Mouse (Mus musculus) embryonic facial prominence, embryonic 15.5 days (tissue): Measurements from ENCODE around the gene Nlrp9b. TPM values are rescaled to one million over a fixed set of nuclear protein-coding genes. Genes with fewer than 3 reads are reported as not detected.
"Not testable (repeated sequence)": the region's sequence is repeated elsewhere in the genome, so short reads cannot be mapped to it uniquely, and the experiment has no call there.

Experiments
- ATAC-seq: fragments of 200-750 bp; cut with Nextera tagmentation; 2 replicates; pipeline ENCODE4 v1.8.0; 2017; ENCODE audit warnings: low read depth, moderate TSS enrichment; ENCODE audit not compliant: insufficient number of reproducible peaks, low FRiP score, low TSS enrichment
- H3K27ac ChIP-seq: fragments of 300-500 bp; sonication (generic); replicated peaks from 2 replicates; pipeline ENCODE4 v1.5.1; 2015; ENCODE audit warnings: mild to moderate bottlenecking, inconsistent platforms
- H3K27me3 ChIP-seq: fragments of 300-500 bp; sonication (generic); 2 replicates; pipeline ENCODE4 v1.6.1; 2015; ENCODE audit warnings: inconsistent platforms
- H3K36me3 ChIP-seq: fragments of 300-500 bp; sonication (generic); 2 replicates; pipeline ENCODE4 v1.6.1; 2015; ENCODE audit warnings: mild to moderate bottlenecking, inconsistent platforms
- H3K4me1 ChIP-seq: fragments of 300-500 bp; sonication (generic); 2 replicates; pipeline ENCODE4 v1.6.1; 2015; ENCODE audit warnings: inconsistent platforms
- H3K4me2 ChIP-seq: fragments of 300-500 bp; sonication (generic); replicated peaks from 2 replicates; pipeline ENCODE4 v1.6.1; 2015; ENCODE audit warnings: mild to moderate bottlenecking, inconsistent platforms
- H3K4me3 ChIP-seq: fragments of 300-500 bp; sonication (generic); replicated peaks from 2 replicates; pipeline ENCODE4 v1.5.1; 2015; ENCODE audit warnings: mild to moderate bottlenecking, inconsistent platforms
- H3K9ac ChIP-seq: fragments of 300-500 bp; sonication (generic); 2 replicates; pipeline ENCODE4 v1.6.1; 2015; ENCODE audit warnings: inconsistent platforms
- H3K9me3 ChIP-seq: fragments of 300-500 bp; sonication (generic); replicated peaks from 2 replicates; pipeline ENCODE4 v1.6.1; 2016; ENCODE audit warnings: inconsistent platforms
- WGBS: fragments of 180-500 bp; shearing (Covaris S2); methylation state at CpG from one replicate; pipeline ENCODE4 v1.1.7; 2015; 5-methylcytosine and 5-hydroxymethylcytosine counted together
- polyA plus RNA-seq: library from polyadenylated mRNA; unstranded; fragments of >200 nt; fragmentation: Nextera tagmentation; extraction: Ambion mirVana; gene quantifications from 2 replicates; pipeline ENCODE4 v1.2.1, GENCODE M21; 2015

Gene Nlrp9b
- not detected in 2 replicates for polyA plus RNA-seq

GRCm38 (mm10) chr7:19991165-19991564 lies at the start of gene Nlrp9b:
TSS of gene Nlrp9b (plus strand) at chr7:19991465.
- not testable (repeated sequence) for H3K9ac ChIP-seq, H3K36me3 ChIP-seq, ATAC-seq, H3K27ac ChIP-seq, H3K4me3 ChIP-seq, H3K27me3 ChIP-seq, H3K4me2 ChIP-seq, H3K9me3 ChIP-seq, H3K4me1 ChIP-seq
- WGBS: 59% methylated on average over 8 of the region's 8 CpGs

DNA sequence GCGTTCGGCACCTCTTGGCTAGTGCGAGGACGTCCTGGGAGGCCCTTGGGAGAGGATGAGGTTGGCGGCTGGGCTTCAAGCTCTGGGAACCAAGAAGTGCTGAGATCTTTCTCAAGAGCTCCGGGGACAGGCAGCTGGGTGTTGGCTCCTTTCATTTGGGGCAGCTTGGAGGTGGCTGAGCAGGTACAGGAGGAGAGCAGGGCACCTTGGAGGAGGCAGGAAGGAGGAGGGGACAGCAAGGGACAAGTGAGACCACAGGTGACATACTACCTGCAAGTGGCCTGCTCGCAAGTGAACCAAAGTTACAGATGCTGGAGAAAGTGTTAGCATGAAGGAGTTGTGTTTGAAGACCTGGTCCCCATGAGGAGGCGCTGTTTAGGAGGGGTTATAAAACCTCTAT lies 46.6 kb upstream of the Nlrp9b start:
- Histone ChIP-seq H3K4me3 (no peak overlapping the region), H3K27me3 (no peaks in the 10 kb centered on the region), H3K36me3 (no peaks in the 10 kb centered on the region), H3K27ac (no peak overlapping the region), H3K9me3 (no peaks in the 10 kb centered on the region), H3K4me2 (no peak overlapping the region), H3K4me1 (peaks cover 3% of the 10 kb centered on the region; the same call in 1 of the 2 replicates), H3K9ac (no peak overlapping the region)
- 87% methylated on average over 8 of the region's 8 CpGs for WGBS
- no peak for ATAC-seq

DNA sequence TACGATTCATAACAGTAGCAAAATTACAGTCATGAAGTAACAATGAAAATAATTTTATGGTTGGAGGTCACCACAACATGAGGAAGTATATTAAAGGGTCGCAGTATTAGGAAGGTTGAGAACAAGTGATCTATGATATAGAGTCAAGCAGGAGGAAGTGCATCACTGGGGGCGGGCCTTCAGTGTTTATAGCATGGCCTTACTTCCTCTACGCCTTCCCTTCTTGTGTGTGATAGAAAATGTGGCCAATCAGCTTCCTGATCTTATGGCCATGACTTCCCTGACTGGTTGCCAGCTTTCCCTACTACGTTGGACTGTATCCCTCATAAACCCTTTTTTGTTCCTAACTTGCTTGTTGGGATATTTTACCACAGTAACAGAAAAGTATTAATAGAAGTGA lies 46.1 kb upstream of the Nlrp9b start:
- Histone ChIP-seq H3K4me2 (no peak overlapping the region), H3K9ac (no peak overlapping the region), H3K27me3 (no peaks in the 10 kb centered on the region), H3K9me3 (no peaks in the 10 kb centered on the region), H3K4me3 (no peak overlapping the region), H3K27ac (no peak overlapping the region), H3K4me1 (no peaks in the 10 kb centered on the region), H3K36me3 (no peaks in the 10 kb centered on the region)
- WGBS: 84% methylated on average over 5 of the region's 5 CpGs
- no peak for ATAC-seq

DNA sequence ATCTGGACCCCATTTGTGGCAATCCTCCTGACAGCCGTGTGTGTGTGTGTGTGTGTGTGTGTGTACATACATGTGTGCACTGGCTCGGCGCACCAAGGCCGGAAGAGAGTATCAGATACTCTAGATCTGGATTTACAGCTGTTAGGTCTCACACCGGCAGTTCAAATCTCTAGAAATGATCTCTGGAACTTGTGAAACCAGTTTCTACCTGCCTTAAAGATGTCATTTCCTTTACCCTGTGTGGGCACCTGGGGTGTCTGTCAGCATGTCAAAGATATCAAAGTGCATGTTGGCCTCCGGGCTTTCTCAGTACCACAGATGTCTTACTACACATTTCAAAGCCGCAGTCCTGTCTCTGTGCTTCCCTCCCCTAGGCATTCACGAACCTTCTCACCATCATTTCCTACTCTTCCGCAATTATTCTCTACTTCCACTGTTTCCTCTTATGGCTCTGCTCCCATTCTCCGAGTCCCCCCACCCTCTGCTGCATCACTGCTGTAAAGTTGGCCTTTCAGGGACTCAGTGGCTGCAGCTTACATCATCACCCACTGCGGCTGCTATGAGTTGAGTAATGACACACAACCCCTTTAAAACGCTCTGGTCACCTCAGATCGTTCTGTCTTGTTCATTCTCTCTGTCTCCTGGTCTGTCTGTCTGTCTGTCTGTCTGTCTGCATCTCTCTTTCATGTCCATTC lies 45.3 kb upstream of the Nlrp9b start:
- Histone ChIP-seq H3K27me3 (no peaks in the 10 kb centered on the region), H3K27ac (no peak overlapping the region), H3K4me3 (no peak overlapping the region), H3K9ac (no peak overlapping the region), H3K4me1 (no peaks in the 10 kb centered on the region), H3K9me3 (no peaks in the 10 kb centered on the region), H3K36me3 (no peaks in the 10 kb centered on the region), H3K4me2 (no peak overlapping the region)
- 66% methylated on average over 13 of the region's 13 CpGs for WGBS
- no peak for ATAC-seq

DNA sequence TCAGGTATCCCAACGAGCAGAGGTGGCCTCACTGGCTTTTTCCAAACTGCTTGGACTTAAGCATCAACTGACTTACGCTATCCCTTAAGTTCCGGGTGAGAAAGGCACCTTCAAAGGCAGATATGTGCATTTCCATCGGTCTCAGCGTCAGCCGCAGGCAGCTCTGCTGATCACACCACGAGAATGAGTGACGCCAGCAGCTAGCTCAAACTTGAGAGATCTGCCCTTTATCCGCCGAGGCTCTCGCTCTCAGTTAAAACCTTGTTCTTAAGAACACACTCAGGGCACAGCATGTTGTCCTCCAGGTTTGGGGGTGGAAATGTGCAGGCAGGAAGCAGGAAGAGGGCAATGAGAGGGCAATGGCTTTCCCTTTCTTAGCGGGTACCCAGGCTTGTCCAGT lies 42.3 kb upstream of the Nlrp9b start:
- no peak overlapping the region for H3K4me2 ChIP-seq
- H3K9me3 ChIP-seq: no peaks in the 10 kb centered on the region
- 72% methylated on average over 12 of the region's 12 CpGs for WGBS
- ATAC-seq: no peak
- H3K9ac ChIP-seq: no peak overlapping the region
- H3K27me3 ChIP-seq: no peaks in the 10 kb centered on the region
- H3K27ac ChIP-seq: no peak overlapping the region
- H3K4me1 ChIP-seq: no peaks in the 10 kb centered on the region
- H3K4me3 ChIP-seq: no peak overlapping the region
- no peaks in the 10 kb centered on the region for H3K36me3 ChIP-seq

- Histone ChIP-seq H3K9me3 (no peaks in the 10 kb centered on the region), H3K36me3 (no peaks in the 10 kb centered on the region), H3K9ac (no peak overlapping the region), H3K4me1 (no peaks in the 10 kb centered on the region), H3K27ac (no peak overlapping the region), H3K4me3 (no peak overlapping the region), H3K27me3 (no peaks in the 10 kb centered on the region), H3K4me2 (no peak overlapping the region)
- ATAC-seq: no peak
- WGBS: 49% methylated on average over 10 of the region's 10 CpGs
Measured at GRCm38 (mm10) chr7:19949996-19950395, 41.3 kb upstream of the Nlrp9b start.

DNA sequence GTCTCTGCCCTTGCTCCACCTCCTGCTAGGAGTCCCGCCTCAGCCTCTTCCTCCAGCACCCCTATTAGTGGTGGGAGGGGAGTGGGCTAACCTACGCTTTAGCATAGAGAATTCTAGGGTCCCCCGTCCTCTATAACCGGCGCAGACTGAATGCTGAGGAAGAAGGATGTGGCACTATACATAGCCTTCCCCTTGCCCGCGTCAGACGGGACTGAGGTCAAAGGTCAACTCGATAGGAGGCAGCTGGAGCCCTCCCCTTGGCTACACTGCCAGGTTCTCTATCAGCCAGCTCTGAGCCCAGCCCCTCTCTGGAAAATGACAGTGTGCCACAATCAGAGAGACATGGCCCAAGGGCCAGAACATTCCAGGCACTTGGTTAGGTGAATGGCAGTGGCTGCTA lies 40.7 kb upstream of the Nlrp9b start, which contains the start of gene Igsf23:
TSS of gene Igsf23 (minus strand) at position 168 of the 400 bp plus-strand sequence.
- no peaks in the 10 kb centered on the region for H3K36me3 ChIP-seq
- no peak for ATAC-seq
- whole genome bisulfite sequencing: 43% methylated on average over 9 of the region's 9 CpGs

DNA sequence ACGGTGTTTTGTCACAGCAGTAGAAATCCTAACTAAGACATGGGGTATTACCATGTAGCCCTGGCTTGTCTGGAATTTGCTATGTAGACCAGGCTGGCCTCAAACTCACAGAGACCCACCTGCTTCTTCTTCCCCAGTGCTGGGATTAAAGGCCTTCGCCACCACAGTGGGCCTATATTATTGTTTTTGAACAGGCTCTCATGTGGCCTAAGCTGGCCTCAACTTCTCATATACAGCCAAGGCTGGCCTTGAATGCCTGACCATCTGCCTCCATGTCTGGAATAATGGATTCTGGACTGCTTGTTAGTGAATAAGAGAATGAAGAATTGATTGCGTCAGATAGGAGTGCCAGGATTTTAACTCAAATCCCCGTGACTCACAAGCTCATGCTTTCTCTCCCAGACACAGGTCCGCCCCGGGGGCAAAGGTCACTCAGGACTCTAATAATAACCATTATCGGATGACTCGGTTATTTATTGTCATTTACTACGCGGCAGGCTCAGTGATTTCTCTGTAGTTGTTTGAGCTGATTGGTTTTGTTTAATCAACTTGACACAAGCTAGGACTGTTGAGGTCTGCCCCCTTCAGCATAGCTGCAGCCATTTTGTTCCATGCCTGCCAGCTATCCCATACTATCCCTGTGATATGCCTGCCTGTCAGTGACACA lies 38.8 kb upstream of the Nlrp9b start:
- no peak for ATAC-seq
- Histone ChIP-seq H3K4me1 (no peaks in the 10 kb centered on the region), H3K4me3 (no peak overlapping the region), H3K36me3 (no peaks in the 10 kb centered on the region), H3K27me3 (no peaks in the 10 kb centered on the region), H3K27ac (no peak overlapping the region), H3K9me3 (no peaks in the 10 kb centered on the region), H3K9ac (no peak overlapping the region), H3K4me2 (no peak overlapping the region)
- WGBS: 52% methylated on average over 10 of the region's 10 CpGs

More for the DNA sequence above, 40.7 kb upstream of the Nlrp9b start, which contains the start of gene Igsf23:
- no peak within 1 kb of the TSS for H3K4me2 ChIP-seq
- no peaks in the 10 kb centered on the region for H3K27me3 ChIP-seq
- H3K4me3 ChIP-seq: no peak within 1 kb of the TSS
- no peaks in the 10 kb centered on the region for H3K9me3 ChIP-seq
- H3K27ac ChIP-seq: no peak within 1 kb of the TSS
- no peaks in the 10 kb centered on the region for H3K4me1 ChIP-seq
- no peak within 1 kb of the TSS for H3K9ac ChIP-seq

DNA sequence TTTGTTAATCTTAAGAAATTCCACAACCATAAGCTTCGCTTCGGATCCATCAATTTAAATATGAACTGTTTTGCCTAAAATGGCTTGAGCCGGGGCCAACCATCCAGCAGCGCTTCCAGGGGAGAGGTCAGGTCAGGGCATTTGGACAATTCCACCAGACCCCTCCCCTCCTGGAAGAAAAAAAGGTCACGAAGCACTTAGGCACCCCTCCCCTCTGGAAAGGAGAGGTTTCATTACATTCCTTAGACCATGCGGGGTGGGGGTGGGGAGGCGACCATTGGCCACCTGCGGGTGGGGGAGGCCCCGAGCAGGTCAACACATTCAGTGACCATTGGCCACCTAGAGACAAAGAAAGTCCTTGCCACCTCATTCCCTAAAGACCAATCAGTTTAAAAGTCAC lies 38.2 kb upstream of the Nlrp9b start:
- H3K27me3 ChIP-seq: no peaks in the 10 kb centered on the region
- H3K4me1 ChIP-seq: no peaks in the 10 kb centered on the region
- no peak for ATAC-seq
- H3K4me2 ChIP-seq: no peak overlapping the region
- no peaks in the 10 kb centered on the region for H3K36me3 ChIP-seq
- H3K9ac ChIP-seq: no peak overlapping the region
- no peaks in the 10 kb centered on the region for H3K9me3 ChIP-seq
- 38% methylated on average over 9 of the region's 9 CpGs for WGBS
- H3K4me3 ChIP-seq: no peak overlapping the region
- H3K27ac ChIP-seq: no peak overlapping the region

DNA sequence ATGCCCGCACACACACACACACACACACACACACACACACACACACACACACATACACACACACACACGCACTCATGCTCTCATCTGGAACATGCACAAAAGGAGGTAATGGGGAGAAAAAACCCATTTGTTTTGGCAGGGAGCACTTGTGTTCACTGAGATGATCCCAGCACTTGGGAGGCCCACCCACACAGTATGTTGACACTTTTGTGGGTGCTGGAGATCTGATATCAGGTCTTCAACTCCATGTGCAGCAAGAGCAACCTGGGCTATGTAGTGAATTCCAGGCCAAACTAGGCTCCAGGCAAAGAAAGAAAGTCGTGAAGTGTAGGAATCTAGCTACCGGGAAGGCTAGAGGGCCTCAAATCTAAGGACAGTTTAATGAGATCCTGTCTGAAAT lies 35.4 kb upstream of the Nlrp9b start:
- ATAC-seq: no peak

DNA sequence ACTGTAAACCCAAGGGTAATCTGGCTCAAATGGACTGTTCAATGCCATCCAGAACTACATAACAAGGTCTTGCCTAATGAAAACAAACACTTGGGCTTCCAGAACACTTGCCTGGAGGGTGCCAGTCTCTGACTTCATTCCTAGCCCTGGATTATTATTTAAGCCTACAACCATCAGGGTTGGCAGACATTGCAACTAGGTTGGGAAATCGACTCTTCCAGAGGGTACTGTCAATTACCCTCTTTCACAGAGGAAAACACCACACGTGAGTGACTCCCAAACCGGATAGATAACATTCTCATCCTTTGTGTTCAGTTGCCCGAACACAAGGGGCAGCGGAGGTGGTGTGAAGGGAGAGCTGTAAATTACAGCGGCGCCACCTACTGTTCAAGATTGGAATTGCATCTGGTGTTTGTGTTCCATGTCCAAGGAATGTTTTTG lies 34.9 kb upstream of the Nlrp9b start:
- H3K9me3 ChIP-seq: no peaks in the 10 kb centered on the region
- no peak overlapping the region for H3K4me3 ChIP-seq
- no peak overlapping the region for H3K9ac ChIP-seq
- WGBS: 1% methylated on average over 7 of the region's 7 CpGs
- no peaks in the 10 kb centered on the region for H3K4me1 ChIP-seq
- H3K4me2 ChIP-seq: no peak overlapping the region
- no peaks in the 10 kb centered on the region for H3K27me3 ChIP-seq
- no peak; the same call in 1 of the 2 replicates for ATAC-seq
- H3K36me3 ChIP-seq: no peaks in the 10 kb centered on the region
- no peak overlapping the region for H3K27ac ChIP-seq

More for the DNA sequence above, 35.4 kb upstream of the Nlrp9b start:
- Histone ChIP-seq H3K4me2 (no peak overlapping the region), H3K36me3 (no peaks in the 10 kb centered on the region), H3K4me1 (no peaks in the 10 kb centered on the region), H3K9ac (no peak overlapping the region), H3K27me3 (no peaks in the 10 kb centered on the region), H3K9me3 (no peaks in the 10 kb centered on the region), H3K27ac (no peak overlapping the region), H3K4me3 (no peak overlapping the region)
- WGBS: 55% methylated on average over 4 of the region's 4 CpGs
